Mouse (Mus musculus) small intestine, adult 2 months (tissue): ENCODE measurements around the gene C1ql2. TPM values are rescaled to one million over a fixed set of nuclear protein-coding genes. Genes with fewer than 3 reads are reported as not detected.

Source experiments
- H3K27ac ChIP-seq: fragments of 200-500 bp; 2 replicates; pipeline ENCODE4 v1.5.1; 2012; ENCODE audit warnings: low read depth, low read length, control low read depth, inconsistent platforms; ENCODE audit not compliant: insufficient read depth
- H3K27me3 ChIP-seq: fragments of 200-500 bp; 2 replicates; pipeline ENCODE4 v1.6.1; 2012; ENCODE audit warnings: mild to moderate bottlenecking, moderate library complexity, low read length, inconsistent platforms; ENCODE audit not compliant: control insufficient read depth, insufficient read depth
- H3K36me3 ChIP-seq: fragments of 200-500 bp; 2 replicates; pipeline ENCODE4 v1.6.1; 2012; ENCODE audit warnings: mild to moderate bottlenecking, low read length, control low read depth, inconsistent platforms; ENCODE audit not compliant: control insufficient read depth, insufficient read depth
- H3K4me1 ChIP-seq: fragments of 200-500 bp; 2 replicates; pipeline ENCODE4 v1.6.1; 2012; ENCODE audit warnings: low read length, inconsistent platforms, mixed read lengths; ENCODE audit not compliant: control insufficient read depth, insufficient read depth, insufficient read length
- H3K4me3 ChIP-seq: fragments of 200-500 bp; 2 replicates; pipeline ENCODE4 v1.5.1; 2012; ENCODE audit warnings: low read depth, mild to moderate bottlenecking, control low read depth, inconsistent platforms, low read length, moderate library complexity
- CTCF ChIP-seq: fragments of 200-500 bp; IDR thresholded peaks from 2 replicates; pipeline ENCODE4 v1.5.1; 2012; ENCODE audit warnings: low read depth, mild to moderate bottlenecking, control low read depth, inconsistent platforms, low read length, moderate library complexity, mixed read lengths; ENCODE audit not compliant: insufficient replicate concordance, insufficient read length; ENCODE audit errors: extremely low read depth
- POLR2A ChIP-seq: fragments of 200-500 bp; IDR thresholded peaks from 2 replicates; pipeline ENCODE4 v1.6.1; 2012; ENCODE audit warnings: low read depth, mild to moderate bottlenecking, control low read depth, inconsistent platforms, low read length, moderate library complexity
- WGBS: fragments of 180-500 bp; shearing (Covaris S2); methylation state at CpG from one replicate; pipeline ENCODE4 v1.1.7; 2018; 5-methylcytosine and 5-hydroxymethylcytosine counted together
- polyA plus RNA-seq: library from polyadenylated mRNA; depleted of rRNA; stranded (reverse); fragments of >200 nt; gene quantifications from 2 replicates; pipeline ENCODE4 v1.2.3, GENCODE M21; 2012

Gene C1ql2
- polyA plus RNA-seq, 1 experiment = not detected

DNA sequence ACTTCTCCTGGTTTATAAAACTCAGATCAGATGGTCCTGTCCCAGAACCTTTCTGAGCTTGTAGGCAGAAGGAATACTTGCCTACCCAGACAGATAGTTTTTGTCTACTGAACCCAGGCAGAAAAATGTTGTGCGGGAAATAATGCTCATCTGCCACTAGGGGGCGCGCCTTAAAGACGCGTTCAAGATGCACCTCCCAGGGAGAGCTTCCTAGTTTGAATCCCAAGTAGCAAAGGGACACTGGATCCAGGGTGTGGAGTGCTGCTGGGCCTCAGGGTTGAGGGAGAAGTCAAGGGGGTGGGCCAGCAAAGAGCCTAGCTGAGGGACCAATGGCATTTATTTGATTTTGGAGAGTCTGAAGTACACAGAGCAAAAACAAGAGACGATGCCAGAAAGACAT is 12.7 kb upstream of the C1ql2 start:
- no peaks in the 10 kb centered on the region for H3K27me3 ChIP-seq
- H3K36me3 ChIP-seq = no peaks in the 10 kb centered on the region
- WGBS = 16% methylated on average over 6 of the region's 6 CpGs
- 0 out of 2 replicates have a peak, but pooled peaks cover 1% of the 10 kb centered on the region for H3K4me1 ChIP-seq
- TF ChIP-seq CTCF = peak; percentile 71; the same call in 1 of the 2 replicates
- TF ChIP-seq POLR2A = no peak
- no peak overlapping the region for H3K27ac ChIP-seq
- H3K4me3 ChIP-seq = no peak overlapping the region

DNA sequence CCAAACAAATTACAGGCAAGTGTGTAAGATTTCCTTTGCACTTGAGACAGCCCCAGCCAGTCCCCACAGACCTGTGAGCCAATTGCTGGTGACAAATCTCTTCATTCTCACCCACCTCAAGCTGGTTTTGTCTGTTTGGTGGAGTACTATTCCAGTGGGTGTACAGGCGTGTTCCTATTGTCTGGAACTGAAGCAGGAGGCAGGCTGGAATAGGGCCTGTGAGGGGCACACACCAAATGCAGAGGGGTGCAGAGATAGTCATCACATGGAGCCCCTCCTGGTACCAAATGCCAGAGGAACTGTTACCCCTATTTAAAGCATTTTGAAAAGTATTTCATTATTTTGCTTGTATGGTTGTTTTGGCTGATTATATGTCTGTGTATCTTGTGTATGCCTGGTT is 12.2 kb upstream of the C1ql2 start:
- Histone ChIP-seq H3K27ac (no peak overlapping the region), H3K4me3 (no peak overlapping the region), H3K4me1 (0 out of 2 replicates have a peak, but pooled peaks cover 1% of the 10 kb centered on the region), H3K27me3 (no peaks in the 10 kb centered on the region), H3K36me3 (no peaks in the 10 kb centered on the region)
- TF ChIP-seq POLR2A (no peak), CTCF (no peak)
- WGBS = 36% methylated on average over 1 of the region's 1 CpGs

DNA sequence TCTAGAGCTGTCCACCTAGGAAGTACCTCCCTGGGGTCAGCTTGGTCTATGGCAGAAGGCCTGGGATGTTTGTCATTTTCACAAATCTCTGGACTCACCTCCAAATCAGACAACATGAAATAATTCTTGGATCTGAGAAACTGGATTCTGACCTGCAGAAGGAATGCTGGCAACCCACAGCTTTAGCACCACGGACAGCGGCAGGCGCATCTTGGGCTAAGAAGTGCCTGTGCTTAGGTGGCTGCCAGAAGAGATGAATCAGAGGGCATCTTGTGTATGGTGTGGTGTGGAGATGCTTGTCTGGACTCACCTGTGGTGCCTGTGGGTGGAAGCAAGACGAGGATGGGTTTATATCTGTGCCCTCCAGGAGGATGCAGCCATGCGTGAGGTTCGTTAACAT is 8.5 kb upstream of the C1ql2 start:
- Histone ChIP-seq H3K27ac (no peak overlapping the region), H3K27me3 (no peaks in the 10 kb centered on the region), H3K4me3 (no peak overlapping the region), H3K4me1 (0 out of 2 replicates have a peak, but pooled peaks cover 1% of the 10 kb centered on the region), H3K36me3 (no peaks in the 10 kb centered on the region)
- no peak for TF ChIP-seq POLR2A
- no peak for TF ChIP-seq CTCF
- 38% methylated on average over 6 of the region's 6 CpGs for WGBS

DNA sequence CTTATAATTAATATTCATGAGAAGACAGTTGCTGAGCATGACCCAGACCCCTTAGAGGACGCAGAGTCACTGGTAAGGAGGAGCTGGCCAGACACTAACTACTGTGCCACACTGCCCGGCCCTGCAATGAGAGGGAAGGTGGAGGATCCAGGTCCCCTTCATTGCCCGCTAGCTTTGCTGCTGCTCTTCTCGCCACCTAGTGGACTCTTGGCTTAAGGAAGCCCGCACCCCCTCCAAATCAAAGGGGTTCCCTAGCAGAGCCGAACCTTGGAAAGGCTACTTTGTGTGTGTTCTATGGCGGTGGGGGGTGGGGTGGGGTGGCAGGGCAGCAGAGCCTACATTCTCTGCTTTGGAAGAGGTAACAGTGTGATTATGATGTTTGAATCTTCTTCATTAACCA is 2.4 kb upstream of the C1ql2 start:
- Histone ChIP-seq H3K4me3 (no peak overlapping the region), H3K27me3 (peaks cover 28% of the 10 kb centered on the region), H3K4me1 (no peaks in the 10 kb centered on the region), H3K36me3 (no peaks in the 10 kb centered on the region), H3K27ac (no peak overlapping the region)
- WGBS = 23% methylated on average over 7 of the region's 7 CpGs
- TF ChIP-seq POLR2A = no peak
- no peak for TF ChIP-seq CTCF

DNA sequence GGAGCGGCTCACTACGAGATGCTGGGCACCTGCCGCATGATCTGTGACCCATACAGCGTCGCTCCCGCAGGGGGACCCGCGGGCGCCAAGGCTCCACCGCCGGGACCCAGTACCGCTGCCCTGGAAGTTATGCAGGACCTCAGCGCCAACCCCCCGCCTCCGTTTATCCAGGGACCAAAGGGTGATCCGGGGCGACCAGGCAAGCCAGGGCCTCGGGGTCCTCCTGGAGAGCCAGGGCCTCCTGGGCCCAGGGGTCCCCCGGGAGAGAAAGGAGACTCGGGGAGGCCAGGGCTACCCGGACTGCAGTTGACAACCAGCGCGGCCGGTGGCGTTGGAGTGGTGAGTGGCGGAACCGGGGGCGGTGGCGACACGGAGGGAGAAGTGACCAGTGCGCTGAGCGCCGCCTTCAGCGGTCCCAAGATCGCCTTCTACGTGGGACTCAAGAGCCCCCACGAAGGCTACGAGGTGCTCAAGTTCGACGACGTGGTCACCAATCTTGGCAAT is 842 bp downstream of the C1ql2 start:
- H3K27me3 ChIP-seq = peaks cover 28% of the 10 kb centered on the region
- TF ChIP-seq POLR2A (no peak), CTCF (no peak)
- 2% methylated on average over 39 of the region's 41 CpGs for WGBS
- H3K4me3 ChIP-seq = no peak overlapping the region
- H3K36me3 ChIP-seq = no peaks in the 10 kb centered on the region
- H3K27ac ChIP-seq = no peak overlapping the region
- H3K4me1 ChIP-seq = no peaks in the 10 kb centered on the region

- no peak for TF ChIP-seq CTCF
- no peak for TF ChIP-seq POLR2A
- no peak overlapping the region for H3K4me3 ChIP-seq
- H3K27me3 ChIP-seq = peaks cover 28% of the 10 kb centered on the region
- H3K36me3 ChIP-seq = no peaks in the 10 kb centered on the region
- no peak overlapping the region for H3K27ac ChIP-seq
- 5% methylated on average over 17 of the region's 17 CpGs for WGBS
- no peaks in the 10 kb centered on the region for H3K4me1 ChIP-seq
Measured at GRCm38 (mm10) chr1:120341811-120342370, 1.5 kb downstream of the C1ql2 start.

- 1% methylated on average over 34 of the region's 34 CpGs for WGBS
- no peak overlapping the region for H3K27ac ChIP-seq
- no peak overlapping the region for H3K4me3 ChIP-seq
- no peaks in the 10 kb centered on the region for H3K36me3 ChIP-seq
- peaks cover 28% of the 10 kb centered on the region for H3K27me3 ChIP-seq
- no peaks in the 10 kb centered on the region for H3K4me1 ChIP-seq
- TF ChIP-seq CTCF = no peak
- TF ChIP-seq POLR2A = no peak
Measured at GRCm38 (mm10) chr1:120342371-120342821, 2.0 kb downstream of the C1ql2 start.
